Mouse (Mus musculus) layer of hippocampus, adult 18-20 months (tissue): ENCODE measurements at regions not wholly inside any gene's neighbourhood (a gene's known extent, or its start where the extent isn't known, plus 50 kb on each side); places are given as distances from the start of the nearest gene placed in this dataset.
A peak's percentile ranks its signal among the peaks of the same experiment; 100 is the strongest.

Experiments used
- DNase-seq, 2 experiments: peaks; one replicate each; pipeline ENCODE4 v3.0.0; 2022; ENCODE audit warnings: low spot score in 2 of 2

DNA sequence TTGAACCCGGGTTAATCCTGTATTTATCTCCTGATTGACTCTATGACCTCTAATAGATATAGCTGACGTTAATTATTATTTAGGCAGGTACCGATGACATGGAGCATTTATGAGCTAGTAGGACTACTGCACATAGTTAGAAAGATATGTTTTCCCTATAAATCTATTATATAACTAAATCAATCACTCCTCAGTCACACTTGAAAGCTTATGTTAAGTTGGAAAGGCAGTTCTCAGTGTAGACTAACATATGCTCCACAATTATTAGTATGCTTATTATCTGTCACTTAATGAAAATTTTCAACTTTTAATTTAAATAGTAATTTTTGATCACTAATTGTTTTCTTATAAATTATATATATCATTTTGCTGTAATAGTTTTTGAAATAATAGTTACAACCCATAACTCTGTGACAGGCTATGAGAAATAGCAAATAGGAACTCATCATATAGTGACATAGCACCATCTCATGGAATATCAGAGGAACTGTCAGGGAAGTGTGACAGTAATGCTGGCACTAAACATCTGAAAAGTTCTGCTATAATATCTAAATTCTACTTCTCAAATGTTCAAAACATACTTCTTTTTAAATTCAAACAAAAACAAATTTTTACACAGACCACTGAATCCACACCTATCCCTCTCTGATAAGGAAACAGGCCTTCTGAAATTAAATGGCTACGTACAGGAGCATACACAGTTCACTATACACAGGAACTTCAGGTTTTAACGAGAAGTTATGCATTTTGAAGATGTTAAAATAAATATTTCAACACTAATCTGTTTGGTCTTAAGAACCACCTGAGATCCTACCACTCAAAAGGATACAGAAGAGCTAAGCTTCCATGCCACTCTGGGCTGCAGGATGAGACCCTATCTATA is 75.3 kb upstream of the Map2 start:
- DNase-seq, result peak in 1 of 2 experiments; percentile 21

DNA sequence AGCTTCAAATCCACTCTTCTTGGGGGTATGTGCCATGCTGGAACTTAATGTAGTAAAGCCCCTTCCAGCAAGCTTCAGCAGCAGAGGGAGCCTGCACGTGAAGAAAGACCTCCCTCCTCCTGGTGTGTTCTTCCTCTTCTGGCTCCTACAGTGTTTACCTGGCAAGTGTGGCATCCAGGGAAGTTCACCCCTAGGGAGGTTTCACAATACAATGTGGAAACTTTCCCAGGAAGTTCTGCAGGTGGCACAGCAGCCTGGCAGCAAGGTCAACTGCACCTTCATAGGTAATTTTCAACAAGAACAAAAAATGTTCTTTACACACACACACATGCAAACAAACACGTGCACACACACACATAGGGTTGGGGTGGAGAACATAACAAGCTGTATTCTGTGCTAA is 73.7 kb upstream of the Map2 start:
- no peak for DNase-seq

- peak in 1 of 2 experiments; percentile 43 for DNase-seq
Measured at GRCm38 (mm10) chr1:66104493-66104892, 70.6 kb upstream of the Map2 start.

DNA sequence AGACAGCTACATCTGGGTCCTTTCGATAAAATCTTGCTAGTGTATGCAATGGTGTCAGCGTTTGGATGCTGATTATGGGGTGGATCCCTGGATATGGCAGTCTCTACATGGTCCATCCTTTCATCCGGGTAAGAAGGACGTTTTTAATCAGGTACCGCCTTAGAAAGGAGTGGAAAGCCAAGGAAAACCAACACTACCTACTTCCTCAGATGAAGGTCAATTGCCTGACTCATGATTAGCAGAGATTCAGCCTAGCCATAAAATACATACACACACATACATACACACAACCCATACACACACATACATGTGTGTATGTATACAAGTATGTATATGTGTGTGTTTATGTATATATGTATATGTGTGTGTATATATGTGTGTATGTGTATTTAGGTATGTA is 69.9 kb upstream of the Map2 start:
- DNase-seq, result no peak

DNA sequence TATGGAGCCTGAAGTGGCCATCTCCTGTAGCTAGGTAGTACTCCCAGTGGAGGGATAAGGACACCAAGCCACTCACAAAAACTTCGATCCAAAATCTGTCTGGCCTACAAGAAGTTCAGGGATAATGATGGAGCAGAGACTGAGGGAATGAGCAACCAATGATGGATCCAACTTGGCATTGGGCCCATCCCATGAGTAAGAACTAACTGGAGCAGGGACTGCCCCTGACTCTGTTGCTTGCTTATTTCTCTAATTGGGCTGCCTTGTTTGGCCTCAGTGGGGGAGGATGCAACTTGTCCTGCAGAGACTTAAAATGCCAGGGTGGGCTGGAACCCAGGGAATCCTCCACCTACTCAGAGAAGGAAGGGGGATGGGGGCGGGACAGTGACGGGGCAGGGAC is 67.0 kb upstream of the Map2 start:
- peak in 1 of 2 experiments; percentile 8 for DNase-seq

GRCm38 (mm10) chr1:66113916-66114315 is 61.2 kb upstream of the Map2 start:
- no peak for DNase-seq

DNA sequence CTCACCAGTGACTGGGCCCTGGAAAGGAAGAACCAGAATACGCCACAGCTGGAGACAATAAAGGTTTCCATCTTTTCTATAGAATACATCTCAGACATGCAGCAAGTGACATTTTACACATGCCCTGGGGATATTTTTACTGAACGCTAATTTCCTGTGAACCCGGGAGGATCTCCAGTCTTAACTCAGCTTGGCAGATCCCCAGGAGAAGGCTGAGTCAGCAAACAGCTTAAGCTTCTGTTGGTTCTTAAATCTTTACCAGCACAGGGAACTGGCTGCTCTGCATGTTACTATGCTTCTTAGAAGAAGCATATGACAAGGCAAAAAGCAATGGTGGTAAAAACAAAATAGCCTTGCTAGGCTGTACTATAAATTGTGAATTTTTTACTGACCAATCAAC is 59.7 kb upstream of the Map2 start:
- peak; percentile 25 to 53 for DNase-seq
